Mouse (Mus musculus) G1E (cell line): ENCODE results near the gene Naaladl1. TPM values are rescaled to one million over a fixed set of nuclear protein-coding genes. Genes with fewer than 3 reads are reported as not detected.

Experiments
- ATAC-seq: 2 replicates; pipeline ENCODE4 v1.8.0; 2016; ENCODE audit warnings: mild to moderate bottlenecking; ENCODE audit not compliant: insufficient number of reproducible peaks, poor library complexity, low FRiP score, severe bottlenecking; ENCODE audit errors: extremely low read depth
- DNase-seq: peaks from one replicate; pipeline ENCODE4 v3.0.0; 2012; ENCODE audit warnings: low spot score
- H3K27me3 ChIP-seq: 2 replicates; pipeline ENCODE4 v1.6.1; 2012; ENCODE audit warnings: mild to moderate bottlenecking, low read length, inconsistent platforms; ENCODE audit not compliant: insufficient read depth
- H3K36me3 ChIP-seq: replicated peaks from 2 replicates; pipeline ENCODE3; 2012; ENCODE audit warnings: mild to moderate bottlenecking, inconsistent platforms
- H3K4me1 ChIP-seq: 2 replicates; pipeline ENCODE4 v1.6.1; 2012; ENCODE audit warnings: low read depth, low read length, inconsistent platforms, mixed read lengths; ENCODE audit not compliant: insufficient read depth
- H3K4me3 ChIP-seq: 2 replicates; pipeline ENCODE4 v1.5.1; 2012; ENCODE audit warnings: low read depth, mild to moderate bottlenecking, inconsistent platforms, low read length, moderate library complexity, mixed read lengths
- H3K9me3 ChIP-seq: replicated peaks from 2 replicates; pipeline ENCODE4 v1.6.1; 2012; ENCODE audit warnings: inconsistent platforms
- CTCF ChIP-seq: IDR thresholded peaks from 2 replicates; pipeline ENCODE4 v1.5.1; 2012; ENCODE audit warnings: low read depth, low read length, inconsistent platforms, mixed read lengths
- GATA1 ChIP-seq: IDR thresholded peaks from 2 replicates; pipeline ENCODE4 v1.6.1; 2012; ENCODE audit warnings: borderline replicate concordance, low read length, inconsistent platforms, mixed read lengths
- GATA2 ChIP-seq: IDR thresholded peaks from 2 replicates; pipeline ENCODE4 v1.6.1; 2012; ENCODE audit warnings: low read depth, low read length, inconsistent platforms, borderline replicate concordance
- POLR2AphosphoS5 ChIP-seq: IDR thresholded peaks from 2 replicates; pipeline ENCODE4 v1.6.1; 2012; ENCODE audit warnings: low read depth, low read length, inconsistent platforms; ENCODE audit not compliant: insufficient replicate concordance
- TAL1 ChIP-seq: conservative IDR thresholded peaks from 2 replicates; pipeline ENCODE4 v1.6.1; 2012; ENCODE audit warnings: low read depth, low read length, inconsistent platforms, mixed read lengths
- polyA plus RNA-seq: library from polyadenylated mRNA; stranded (reverse); fragments of >175 nt; gene quantifications from 2 replicates; pipeline ENCODE4 v1.2.3, GENCODE M21; 2012
- total RNA-seq, 2 experiments: library from RNA; stranded (forward) in 1 of 2; stranded (reverse) in 1 of 2; fragments of 200-1000 nt in 1 of 2; fragments of >200 nt in 1 of 2; fragmentation: Nextera tagmentation in 1 of 2; gene quantifications; 2 replicates each; pipeline ENCODE4 v1.2.3; 2014 to 2017

Naaladl1 gene
- total and polyA plus RNA-seq, 3 experiments, result 0.36 to 1.1 (median 0.44) TPM

GRCm38 (mm10) chr19:6097847-6098246, 7.7 kb upstream of the Naaladl1 start:
- DNase-seq (no peak), ATAC-seq (no peak)
- Histone ChIP-seq H3K4me1 (peaks cover 16% of the 10 kb centered on the region), H3K27me3 (no peaks in the 10 kb centered on the region), H3K4me3 (no peak overlapping the region), H3K36me3 (peaks cover 76% of the 10 kb centered on the region), H3K9me3 (no peaks in the 10 kb centered on the region)
- TF ChIP-seq CTCF (no peak), GATA1 (no peak), GATA2 (no peak), TAL1 (no peak), POLR2AphosphoS5 (no peak)

DNA sequence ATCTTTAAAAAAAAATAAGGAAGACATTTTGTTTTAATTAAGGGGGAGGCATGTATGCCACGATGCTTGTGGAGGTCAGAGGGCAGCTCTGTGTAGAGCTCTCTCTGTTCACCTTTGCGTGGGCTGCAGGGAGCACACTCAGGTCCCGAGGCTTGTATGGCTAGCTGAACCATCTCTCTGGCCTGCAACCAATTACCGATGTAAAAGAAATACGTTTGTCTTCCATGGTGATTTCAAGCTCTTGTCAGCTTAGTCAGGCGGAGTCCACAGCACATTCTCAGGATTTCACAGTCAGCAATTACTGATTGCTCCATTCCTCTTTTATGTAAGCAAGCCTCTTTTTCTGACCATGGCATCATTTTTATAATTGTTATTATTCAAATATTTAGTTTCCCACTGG, 4.4 kb upstream of the Naaladl1 start:
- Histone ChIP-seq H3K4me1 (peaks cover 46% of the 10 kb centered on the region), H3K9me3 (no peaks in the 10 kb centered on the region), H3K4me3 (no peak overlapping the region), H3K36me3 (peaks cover 53% of the 10 kb centered on the region), H3K27me3 (no peaks in the 10 kb centered on the region)
- no peak for TF ChIP-seq GATA2
- TF ChIP-seq GATA1, result no peak
- no peak for TF ChIP-seq CTCF
- no peak for TF ChIP-seq POLR2AphosphoS5
- no peak for TF ChIP-seq TAL1
- DNase-seq (no peak), ATAC-seq (no peak)

DNA sequence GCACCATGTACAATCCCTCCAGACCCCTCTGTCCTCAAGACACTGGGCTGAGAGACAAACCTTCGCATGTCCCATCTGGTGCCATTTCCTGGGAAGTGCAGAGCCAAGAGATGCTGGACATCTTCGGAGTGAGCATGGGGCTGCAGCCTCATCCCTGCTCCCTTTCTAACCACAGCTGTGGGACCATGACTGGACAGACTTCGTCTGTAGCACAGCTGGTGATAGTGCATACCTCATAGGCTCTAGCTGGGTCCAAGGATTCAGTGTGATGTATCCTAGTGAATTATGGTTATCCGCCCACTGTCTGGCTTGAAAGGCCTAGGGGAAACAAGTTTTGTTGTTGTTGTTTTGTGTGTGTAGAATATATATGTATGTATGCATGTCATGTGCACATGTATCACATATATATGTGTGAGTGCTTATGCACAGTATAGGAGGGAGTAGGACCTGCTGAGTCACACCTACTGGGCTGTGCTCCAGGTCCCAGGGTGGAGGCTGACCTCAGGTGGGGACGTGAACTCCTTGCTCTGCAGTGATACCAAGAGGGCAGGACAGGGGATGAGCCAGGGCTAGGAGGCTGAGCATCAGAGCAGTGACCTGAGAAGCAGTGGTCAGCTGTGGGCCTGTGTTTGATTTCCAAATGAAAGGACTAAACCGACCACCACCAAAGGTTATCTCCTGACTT, 3.3 kb upstream of the Naaladl1 start:
- Histone ChIP-seq H3K9me3 (no peaks in the 10 kb centered on the region), H3K4me1 (peaks cover 53% of the 10 kb centered on the region)

GRCm38 (mm10) chr19:6104476-6104875, 1.1 kb upstream of the Naaladl1 start:
- Histone ChIP-seq H3K27me3 (no peaks in the 10 kb centered on the region; the same call in 1 of the 2 replicates), H3K36me3 (peaks cover 37% of the 10 kb centered on the region), H3K9me3 (no peaks in the 10 kb centered on the region), H3K4me1 (peaks cover 62% of the 10 kb centered on the region), H3K4me3 (peak overlapping the region; percentile 31; the same call in 1 of the 2 replicates)
- ATAC-seq (peak; percentile 77), DNase-seq (peak; percentile 65)
- TF ChIP-seq GATA2, result no peak
- no peak; the same call in 1 of the 2 replicates for TF ChIP-seq TAL1
- TF ChIP-seq CTCF, result no peak
- TF ChIP-seq POLR2AphosphoS5, result no peak
- no peak for TF ChIP-seq GATA1

More for the DNA sequence above, 3.3 kb upstream of the Naaladl1 start:
- ATAC-seq, result no peak
- Histone ChIP-seq H3K27me3 (no peaks in the 10 kb centered on the region), H3K36me3 (peaks cover 49% of the 10 kb centered on the region), H3K4me3 (no peak overlapping the region; the same call in 1 of the 2 replicates)
- TF ChIP-seq POLR2AphosphoS5, result no peak
- no peak for TF ChIP-seq GATA2
- no peak for TF ChIP-seq CTCF
- no peak for TF ChIP-seq TAL1
- no peak for TF ChIP-seq GATA1
- no peak for DNase-seq

GRCm38 (mm10) chr19:6113116-6113515, 7.5 kb downstream of the Naaladl1 start:
- H3K9me3 ChIP-seq, result no peaks in the 10 kb centered on the region
- peaks cover 2% of the 10 kb centered on the region; the same call in 1 of the 2 replicates for H3K27me3 ChIP-seq
- H3K36me3 ChIP-seq, result peaks cover 66% of the 10 kb centered on the region
- ATAC-seq, result no peak
- no peak overlapping the region for H3K4me3 ChIP-seq
- TF ChIP-seq CTCF, result no peak
- TF ChIP-seq GATA1, result no peak
- H3K4me1 ChIP-seq, result peaks cover 36% of the 10 kb centered on the region
- DNase-seq, result no peak

- Histone ChIP-seq H3K4me3 (peak overlapping the region; percentile 41; the same call in 1 of the 2 replicates), H3K36me3 (peaks cover 73% of the 10 kb centered on the region), H3K27me3 (no peaks in the 10 kb centered on the region), H3K4me1 (peaks cover 36% of the 10 kb centered on the region), H3K9me3 (no peaks in the 10 kb centered on the region)
- ATAC-seq (no peak), DNase-seq (no peak)
- TF ChIP-seq GATA2, result no peak
- no peak for TF ChIP-seq POLR2AphosphoS5
- no peak for TF ChIP-seq GATA1
- no peak for TF ChIP-seq CTCF
- no peak for TF ChIP-seq TAL1
Observed at GRCm38 (mm10) chr19:6116113-6116850, 10.7 kb downstream of the Naaladl1 start.
